Mouse (Mus musculus) forebrain, embryonic 11.5 days (tissue): Measurements from ENCODE around the gene P2rx7. TPM values are rescaled to one million over a fixed set of nuclear protein-coding genes. Genes with fewer than 3 reads are reported as not detected.

Source experiments
- ATAC-seq: fragments of 200-750 bp; cut with Nextera tagmentation; replicated peaks from 2 replicates; pipeline ENCODE4 v1.8.0; 2017; ENCODE audit warnings: moderate TSS enrichment; ENCODE audit not compliant: low FRiP score
- DNase-seq: peaks from one replicate; pipeline ENCODE4 v3.0.0-alpha.2; 2017; ENCODE audit warnings: low spot score
- H3K27ac ChIP-seq: fragments of 300-500 bp; sonication (generic); 2 replicates; pipeline ENCODE4 v1.5.1; 2014; ENCODE audit warnings: low read depth, low read length
- H3K27me3 ChIP-seq: fragments of 300-500 bp; sonication (generic); 2 replicates; pipeline ENCODE4 v1.6.1; 2014; ENCODE audit warnings: mild to moderate bottlenecking, low read length, mixed read lengths; ENCODE audit not compliant: control insufficient read depth, insufficient read depth
- H3K36me3 ChIP-seq: fragments of 300-500 bp; sonication (generic); 2 replicates; pipeline ENCODE4 v1.6.1; 2014; ENCODE audit warnings: mild to moderate bottlenecking, low read length, moderate library complexity, mixed read lengths; ENCODE audit not compliant: control insufficient read depth, insufficient read depth
- H3K4me1 ChIP-seq: fragments of 300-500 bp; sonication (generic); replicated peaks from 2 replicates; pipeline ENCODE4 v1.6.1; 2014; ENCODE audit warnings: low read length, mixed read lengths; ENCODE audit not compliant: control insufficient read depth, insufficient read depth
- H3K4me2 ChIP-seq: fragments of 300-500 bp; sonication (generic); 2 replicates; pipeline ENCODE4 v1.6.1; 2014; ENCODE audit warnings: low read depth, mild to moderate bottlenecking, low read length, moderate library complexity, mixed read lengths; ENCODE audit not compliant: severe bottlenecking
- H3K4me3 ChIP-seq: fragments of 300-500 bp; sonication (generic); 2 replicates; pipeline ENCODE4 v1.5.1; 2014; ENCODE audit warnings: low read depth, low read length
- H3K9ac ChIP-seq: fragments of 300-500 bp; sonication (generic); 2 replicates; pipeline ENCODE4 v1.6.1; 2014; ENCODE audit warnings: low read length
- H3K9me3 ChIP-seq: fragments of 300-500 bp; sonication (generic); 2 replicates; pipeline ENCODE4 v1.6.1; 2016; ENCODE audit warnings: low read length, mixed read lengths; ENCODE audit not compliant: control insufficient read depth
- WGBS: fragments of 180-500 bp; shearing (Covaris S2); extraction: QIAGEN DNeasy Blood & Tissue Kit; methylation state at CpG from one replicate; pipeline ENCODE4 v1.1.7; 2014; 5-methylcytosine and 5-hydroxymethylcytosine counted together
- polyA plus RNA-seq: library from polyadenylated mRNA; unstranded; fragments of >200 nt; fragmentation: Nextera tagmentation; extraction: Ambion mirVana; gene quantifications from 2 replicates; pipeline ENCODE4 v1.2.1, GENCODE M21; 2014

Gene P2rx7
- polyA plus RNA-seq, 1 experiment from 2014 or later, result 0.77 TPM

DNA sequence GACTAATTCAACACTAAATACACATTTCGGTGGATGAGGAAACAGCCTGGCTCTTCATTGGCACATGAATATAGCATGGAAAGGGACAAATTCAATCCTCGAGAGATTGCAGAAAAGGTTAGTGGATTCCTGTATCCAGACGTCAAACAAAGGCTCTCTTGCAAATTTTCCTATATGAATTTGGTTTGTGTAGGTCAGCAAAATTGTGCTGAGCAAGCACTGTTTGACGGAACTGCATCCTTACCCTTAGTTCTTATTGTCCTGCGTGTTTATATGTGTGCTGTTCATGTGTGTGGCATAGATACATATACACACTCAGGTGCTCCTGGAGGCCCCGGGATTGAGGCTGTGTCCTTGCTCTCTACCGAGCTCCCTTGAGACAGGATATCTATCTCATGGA, 45.4 kb downstream of the P2rx7 start:
- no peaks in the 10 kb centered on the region for H3K9me3 ChIP-seq
- 93% methylated on average over 7 of the region's 7 CpGs for WGBS
- no peak overlapping the region for H3K27ac ChIP-seq
- no peaks in the 10 kb centered on the region for H3K36me3 ChIP-seq
- no peak for DNase-seq
- H3K4me3 ChIP-seq, result no peak overlapping the region
- H3K4me2 ChIP-seq, result no peak overlapping the region
- peaks cover 4% of the 10 kb centered on the region; the same call in 1 of the 2 replicates for H3K4me1 ChIP-seq
- H3K27me3 ChIP-seq, result no peaks in the 10 kb centered on the region
- no peak overlapping the region for H3K9ac ChIP-seq
- no peak for ATAC-seq

DNA sequence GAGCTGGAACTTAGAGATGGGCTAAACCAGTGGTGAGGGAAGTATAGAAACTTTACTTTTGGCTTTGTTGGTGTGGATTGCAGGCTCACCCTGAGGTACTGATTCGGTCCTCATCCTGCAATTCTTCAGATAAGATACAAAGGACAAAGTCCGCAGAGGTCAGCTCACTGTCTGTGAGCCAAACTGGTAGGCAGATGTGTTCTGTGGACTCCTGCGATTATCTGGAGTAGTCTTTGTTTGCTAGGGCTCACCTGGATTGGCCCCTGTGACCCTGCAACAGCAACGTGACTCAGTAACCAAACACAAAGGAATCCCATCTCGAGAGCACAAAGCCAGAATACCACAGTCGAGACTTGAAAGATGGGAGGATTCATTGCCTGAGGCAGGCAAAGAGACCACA, 46.8 kb downstream of the P2rx7 start:
- no peak overlapping the region for H3K9ac ChIP-seq
- no peak for ATAC-seq

DNA sequence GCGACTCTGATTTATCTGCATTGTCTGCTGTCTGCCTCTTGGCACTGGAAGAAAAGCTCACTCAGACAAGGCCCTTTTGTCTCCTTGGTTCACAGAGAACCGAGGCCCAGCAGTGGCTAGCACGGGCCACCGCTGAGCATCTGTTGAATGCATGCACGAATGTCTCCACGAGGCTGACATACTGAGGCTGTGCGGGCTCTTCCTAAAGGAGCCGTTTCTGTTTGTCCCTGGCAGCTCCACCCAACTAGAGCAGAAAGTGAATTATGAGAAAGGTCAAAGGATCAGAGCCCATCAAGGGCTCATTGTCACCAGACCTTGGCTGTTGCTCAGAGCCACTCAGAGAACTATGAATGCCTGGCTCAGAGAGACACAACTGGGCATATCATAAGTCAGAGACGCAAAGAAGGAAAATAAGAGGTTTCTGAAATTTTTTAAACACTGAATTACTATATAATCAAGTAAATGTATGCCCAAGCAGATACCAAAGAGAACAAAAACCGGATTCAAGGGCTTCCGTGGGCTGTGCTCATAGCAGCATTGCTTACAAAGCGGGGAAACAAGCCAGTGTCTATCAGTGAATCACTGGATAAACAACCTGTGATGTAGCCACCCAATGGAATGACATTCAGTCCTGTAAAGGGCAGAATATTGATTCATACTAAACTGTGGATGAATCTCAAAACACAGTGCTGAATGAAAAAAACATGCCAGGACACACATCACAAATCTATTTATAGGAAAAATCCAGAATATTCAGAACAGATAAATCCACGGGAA, 49.9 kb downstream of the P2rx7 start:
- Histone ChIP-seq H3K9me3 (no peaks in the 10 kb centered on the region), H3K4me1 (peaks cover 4% of the 10 kb centered on the region; the same call in 1 of the 2 replicates), H3K27ac (peak overlapping the region; percentile 70; the same call in 1 of the 2 replicates), H3K4me3 (no peak overlapping the region), H3K36me3 (no peaks in the 10 kb centered on the region), H3K9ac (0 out of 2 replicates have a peak overlapping the region, but pooled peaks have one; percentile 7), H3K4me2 (no peak overlapping the region), H3K27me3 (no peaks in the 10 kb centered on the region)
- ATAC-seq (no peak), DNase-seq (no peak)
- whole genome bisulfite sequencing, result 37% methylated on average over 13 of the region's 13 CpGs

More for the DNA sequence above, 46.8 kb downstream of the P2rx7 start:
- Histone ChIP-seq H3K36me3 (no peaks in the 10 kb centered on the region), H3K4me1 (peaks cover 4% of the 10 kb centered on the region; the same call in 1 of the 2 replicates), H3K9me3 (no peaks in the 10 kb centered on the region), H3K27ac (no peak overlapping the region), H3K4me2 (no peak overlapping the region), H3K4me3 (no peak overlapping the region), H3K27me3 (no peaks in the 10 kb centered on the region)
- no peak for DNase-seq
- WGBS, result 44% methylated on average over 6 of the region's 6 CpGs

DNA sequence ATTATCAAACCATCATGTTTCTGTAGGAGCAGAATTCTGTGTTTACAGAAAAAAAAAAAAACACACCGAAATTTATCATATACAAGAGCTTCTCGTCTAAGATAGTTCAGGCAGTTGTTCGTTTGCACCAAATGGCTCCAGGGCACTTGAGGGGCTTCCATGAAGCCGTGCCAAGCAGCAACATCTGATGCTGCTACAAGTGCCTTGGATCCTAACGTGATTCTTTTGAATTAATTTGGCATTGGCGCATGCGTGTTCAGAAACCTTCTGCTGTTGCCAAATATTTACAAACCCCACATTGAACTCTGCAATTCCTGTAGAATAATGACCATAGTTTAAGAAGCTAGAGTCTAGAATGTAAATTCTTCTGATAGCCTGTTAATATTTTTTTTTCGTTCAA, 51.8 kb downstream of the P2rx7 start:
- H3K9me3 ChIP-seq, result no peaks in the 10 kb centered on the region
- ATAC-seq (no peak), DNase-seq (no peak)
- no peak overlapping the region for H3K4me3 ChIP-seq
- H3K27me3 ChIP-seq, result no peaks in the 10 kb centered on the region
- WGBS, result 85% methylated on average over 8 of the region's 8 CpGs
- no peak overlapping the region for H3K4me2 ChIP-seq
- no peaks in the 10 kb centered on the region for H3K36me3 ChIP-seq
- H3K9ac ChIP-seq, result no peak overlapping the region
- H3K4me1 ChIP-seq, result peaks cover 4% of the 10 kb centered on the region; the same call in 1 of the 2 replicates
- no peak overlapping the region for H3K27ac ChIP-seq

DNA sequence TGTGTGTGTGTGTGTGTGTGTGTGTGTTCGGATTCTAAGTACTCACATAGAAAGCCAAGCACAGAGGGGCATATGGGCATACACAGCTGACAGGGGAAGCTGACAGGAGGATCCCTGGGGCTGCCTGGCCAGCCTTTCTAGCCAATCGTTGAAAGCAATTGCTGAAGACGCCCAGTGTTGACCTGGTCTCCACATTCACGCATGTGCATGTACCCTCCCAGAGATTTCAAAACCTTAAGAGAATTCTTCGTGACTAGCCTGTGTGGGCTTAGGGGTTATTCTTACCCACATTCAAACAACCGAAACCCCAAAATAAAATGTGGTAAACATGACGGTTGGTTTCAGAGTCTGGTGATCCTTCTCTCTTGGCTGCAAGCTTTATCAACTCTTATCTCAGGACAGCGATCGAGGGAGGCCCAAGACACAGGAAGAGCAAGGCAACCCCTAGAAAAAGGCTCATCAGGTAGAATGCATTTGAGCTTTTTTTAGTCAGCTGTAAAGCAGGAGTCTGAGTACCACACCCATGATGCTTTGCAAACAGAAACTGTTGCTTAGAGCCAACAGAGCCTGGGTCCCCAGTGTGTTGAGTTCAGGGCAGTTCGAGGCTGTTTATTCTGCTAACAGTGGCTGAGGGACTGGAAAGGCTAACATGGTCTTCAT, 54.5 kb downstream of the P2rx7 start:
- Histone ChIP-seq H3K27me3 (no peaks in the 10 kb centered on the region), H3K36me3 (no peaks in the 10 kb centered on the region), H3K9me3 (no peaks in the 10 kb centered on the region), H3K4me2 (no peak overlapping the region), H3K4me3 (no peak overlapping the region), H3K27ac (no peak overlapping the region), H3K9ac (no peak overlapping the region), H3K4me1 (peaks cover 4% of the 10 kb centered on the region; the same call in 1 of the 2 replicates)
- DNase-seq (no peak), ATAC-seq (no peak)
- WGBS, result 91% methylated on average over 10 of the region's 10 CpGs

DNA sequence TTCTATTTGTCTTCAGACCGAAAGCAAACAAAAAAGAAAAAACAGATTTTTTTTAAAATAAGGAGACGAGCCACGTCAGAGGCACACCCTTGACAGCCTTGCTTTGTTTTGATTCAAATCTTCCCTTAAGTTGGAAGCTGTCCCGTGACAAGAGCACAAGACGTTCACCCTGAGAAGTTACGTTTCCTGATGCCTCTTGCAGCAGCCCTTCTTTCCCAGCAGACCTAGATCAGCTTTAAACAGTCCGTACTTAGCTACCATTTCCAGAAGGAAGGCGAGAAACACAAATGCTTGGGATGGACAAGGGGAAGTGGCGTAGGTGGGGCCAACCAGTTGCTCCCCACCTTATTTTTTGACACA, 55.0 kb downstream of the P2rx7 start:
- Histone ChIP-seq H3K36me3 (no peaks in the 10 kb centered on the region), H3K4me3 (no peak overlapping the region), H3K9ac (no peak overlapping the region), H3K4me2 (no peak overlapping the region), H3K27me3 (no peaks in the 10 kb centered on the region), H3K4me1 (no peaks in the 10 kb centered on the region), H3K27ac (no peak overlapping the region), H3K9me3 (no peaks in the 10 kb centered on the region)
- ATAC-seq (no peak), DNase-seq (no peak)
- WGBS, result 87% methylated on average over 9 of the region's 9 CpGs

DNA sequence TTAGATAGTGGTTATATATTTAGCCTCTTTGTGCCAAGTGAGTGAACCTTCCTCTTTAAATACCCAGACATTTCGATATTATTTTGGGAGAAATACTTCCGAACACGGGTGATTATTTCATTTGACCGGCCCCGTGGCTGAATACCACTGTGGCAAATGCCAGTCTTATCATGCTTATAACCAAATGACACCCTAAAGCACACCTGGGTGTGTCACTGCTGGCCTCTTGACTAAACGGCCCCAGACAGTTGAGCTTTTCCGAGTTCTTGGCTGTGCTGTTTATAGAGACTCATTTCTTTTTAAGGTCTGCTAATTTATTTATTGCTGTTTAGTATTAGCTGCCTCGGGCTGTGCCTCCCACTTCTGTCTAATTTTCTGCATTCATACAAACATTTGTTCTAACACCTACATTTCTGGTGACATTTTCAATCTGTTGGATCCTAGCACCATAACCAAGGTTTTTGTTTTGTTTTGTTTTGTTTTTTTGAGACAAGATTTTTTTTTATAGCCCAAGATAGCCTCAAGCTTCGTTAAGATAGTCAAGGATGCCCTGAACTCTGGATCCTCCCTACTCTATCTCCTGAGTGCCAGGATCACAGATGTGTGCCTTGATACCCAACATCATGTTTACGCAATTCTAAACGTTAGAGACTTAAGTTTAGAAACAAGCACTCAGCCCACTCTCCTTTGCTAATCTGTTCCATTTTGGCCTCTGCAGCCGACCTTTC, 56.6 kb downstream of the P2rx7 start:
- no peak for DNase-seq
- H3K4me3 ChIP-seq, result no peak overlapping the region
- H3K27ac ChIP-seq, result no peak overlapping the region
- H3K36me3 ChIP-seq, result no peaks in the 10 kb centered on the region
- no peaks in the 10 kb centered on the region for H3K27me3 ChIP-seq
- H3K9ac ChIP-seq, result no peak overlapping the region
- no peaks in the 10 kb centered on the region for H3K4me1 ChIP-seq
- no peaks in the 10 kb centered on the region for H3K9me3 ChIP-seq
- 88% methylated on average over 12 of the region's 12 CpGs for WGBS
- no peak overlapping the region for H3K4me2 ChIP-seq
- no peak for ATAC-seq

DNA sequence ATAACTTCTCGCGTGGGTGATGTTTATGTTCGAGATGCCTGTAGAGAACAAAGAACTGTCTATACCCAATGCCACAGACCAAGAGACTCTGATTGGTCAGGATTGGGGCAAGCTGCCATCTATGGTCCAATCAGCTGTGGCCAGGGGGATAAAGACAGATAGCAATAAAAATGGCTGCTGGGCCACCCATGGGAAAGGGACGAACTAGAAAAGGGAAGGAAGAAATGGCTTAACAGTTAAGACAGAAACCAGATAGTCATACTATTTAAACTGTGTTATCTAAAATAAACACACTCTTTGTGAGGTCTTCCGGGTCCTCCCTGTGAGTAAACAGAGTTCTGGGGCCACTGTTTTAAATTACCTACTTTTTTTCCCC, 57.1 kb downstream of the P2rx7 start:
- no peak overlapping the region for H3K27ac ChIP-seq
- H3K36me3 ChIP-seq, result no peaks in the 10 kb centered on the region
- H3K9me3 ChIP-seq, result no peaks in the 10 kb centered on the region
- no peak overlapping the region for H3K4me3 ChIP-seq
- DNase-seq (no peak), ATAC-seq (no peak)
- no peaks in the 10 kb centered on the region for H3K4me1 ChIP-seq
- no peak overlapping the region for H3K4me2 ChIP-seq
- no peak overlapping the region for H3K9ac ChIP-seq
- no peaks in the 10 kb centered on the region for H3K27me3 ChIP-seq
- WGBS, result 73% methylated on average over 5 of the region's 5 CpGs
